Mouse (Mus musculus) naive thymus-derived CD4-positive, alpha-beta T cell, adult 2 months (primary cell): Measurements from ENCODE around the gene Rpl9.

Experiments used
- DNase-seq: peaks from one replicate; pipeline ENCODE4 v3.0.0-alpha.2; 2011; ENCODE audit warnings: low read depth

The Rpl9 gene

DNA sequence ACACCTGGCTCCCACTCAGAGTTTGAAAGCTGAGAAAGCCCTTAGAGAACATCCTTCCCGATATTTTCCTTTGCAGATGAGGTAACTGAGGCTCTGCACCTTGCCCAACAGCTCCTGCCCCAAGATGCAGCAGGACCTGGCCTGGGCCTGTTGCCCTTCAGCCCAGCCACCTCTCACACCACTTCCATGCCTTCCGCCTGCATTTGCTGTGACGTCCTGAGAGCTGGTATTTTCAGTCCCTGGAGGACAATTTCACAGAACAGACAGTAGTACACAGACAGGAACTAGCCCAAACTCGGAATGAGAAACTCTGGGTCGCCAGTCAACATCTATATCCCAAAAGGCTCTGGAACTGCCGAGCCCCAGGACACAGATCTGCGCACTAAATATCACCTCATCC lies 16.5 kb downstream of the Rpl9 start:
- DNase-seq, result no peak

DNA sequence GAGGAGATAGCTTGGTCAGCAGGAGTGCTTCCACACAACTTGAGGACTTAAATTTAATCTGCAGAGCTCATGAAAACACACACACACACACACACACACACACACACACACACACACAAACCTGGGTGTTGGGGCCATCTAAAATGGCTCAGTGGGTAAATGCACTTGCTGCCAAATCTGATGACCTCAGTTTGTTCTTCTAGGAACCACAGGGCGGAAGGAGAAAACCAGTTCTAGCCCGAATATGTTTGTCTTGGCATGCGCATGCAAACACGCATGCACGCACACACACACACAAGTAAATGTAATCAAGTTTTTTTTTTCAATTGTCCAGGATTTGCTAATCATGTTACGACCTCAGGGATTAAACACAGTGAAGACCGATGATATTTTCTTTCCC lies 19.7 kb downstream of the Rpl9 start:
- DNase-seq, result no peak

DNA sequence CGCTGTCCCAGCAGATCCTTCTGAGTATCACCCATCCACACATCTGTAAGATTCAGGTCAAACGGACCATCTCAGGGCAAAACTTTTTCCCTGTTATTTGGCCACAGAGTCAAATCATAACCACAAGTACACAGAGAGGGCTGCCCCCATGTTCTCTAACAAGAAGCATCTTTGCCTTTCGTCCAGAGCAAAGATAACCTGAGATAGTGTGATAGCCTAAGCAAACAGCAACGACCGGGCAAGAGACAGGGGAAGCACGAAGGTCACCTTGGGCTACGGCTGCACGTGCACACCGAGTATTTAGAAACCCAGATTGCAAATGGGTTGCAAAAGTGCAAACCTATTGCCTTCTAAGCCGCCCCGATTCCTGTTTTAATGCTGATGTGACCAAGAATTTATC lies 23.4 kb downstream of the Rpl9 start:
- no peak for DNase-seq

DNA sequence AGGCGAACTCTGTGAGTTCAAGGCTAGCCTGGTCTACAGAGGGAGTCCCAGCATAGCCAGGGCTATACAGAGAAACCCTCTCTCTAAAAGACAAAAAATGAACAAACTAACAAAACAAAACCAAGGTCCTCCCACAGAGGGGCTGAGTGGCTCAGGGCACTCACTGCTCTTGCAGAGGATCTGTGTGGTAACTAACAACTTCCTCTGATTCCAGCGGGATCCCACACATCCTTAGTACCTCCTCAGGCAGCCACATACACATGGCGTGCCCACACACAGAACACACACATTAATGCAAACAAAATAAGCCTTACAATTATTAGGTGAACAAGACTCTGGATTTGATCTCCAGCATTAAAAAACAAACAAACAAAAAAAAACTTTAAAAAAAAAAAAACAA lies 33.5 kb downstream of the Rpl9 start:
- DNase-seq, result no peak

DNA sequence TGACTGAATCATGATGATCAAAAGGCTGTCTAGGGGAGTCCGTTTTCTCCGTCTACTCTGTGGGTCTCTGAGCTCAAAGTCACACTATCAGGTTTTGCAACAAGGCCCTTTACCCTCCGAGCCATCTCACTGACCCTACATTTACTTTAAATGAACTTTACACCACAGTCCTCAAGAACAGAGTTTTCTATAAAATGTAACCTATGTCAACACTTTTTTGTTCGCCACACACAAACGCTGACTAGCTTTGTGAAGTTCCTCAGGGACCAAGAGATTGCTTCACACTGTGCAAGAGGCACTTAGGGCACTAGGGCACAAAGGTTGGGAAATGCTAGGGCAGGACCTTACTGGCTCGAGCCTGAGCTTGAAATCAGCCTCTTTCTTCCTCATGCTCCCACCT lies 34.4 kb downstream of the Rpl9 start:
- no peak for DNase-seq

DNA sequence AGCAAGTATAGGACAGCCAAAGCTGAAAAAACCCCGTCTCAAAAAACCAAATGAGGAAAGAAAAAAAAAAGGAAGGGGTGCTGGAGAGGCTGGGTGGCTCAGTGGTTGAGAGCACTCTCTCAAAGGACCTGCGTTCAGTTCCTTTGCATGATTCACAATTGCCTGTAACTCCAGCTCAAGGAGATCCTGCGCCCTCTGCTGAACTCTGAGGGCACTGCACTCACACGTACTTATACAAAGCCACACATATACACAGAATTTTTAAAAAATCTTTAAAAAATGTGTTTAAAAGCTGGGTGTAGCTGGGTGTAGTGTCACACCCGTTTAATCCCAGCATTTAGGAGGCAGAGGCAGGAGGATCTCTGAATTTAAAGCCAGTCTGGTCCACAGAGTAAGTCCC lies 36.3 kb downstream of the Rpl9 start:
- DNase-seq, result no peak

DNA sequence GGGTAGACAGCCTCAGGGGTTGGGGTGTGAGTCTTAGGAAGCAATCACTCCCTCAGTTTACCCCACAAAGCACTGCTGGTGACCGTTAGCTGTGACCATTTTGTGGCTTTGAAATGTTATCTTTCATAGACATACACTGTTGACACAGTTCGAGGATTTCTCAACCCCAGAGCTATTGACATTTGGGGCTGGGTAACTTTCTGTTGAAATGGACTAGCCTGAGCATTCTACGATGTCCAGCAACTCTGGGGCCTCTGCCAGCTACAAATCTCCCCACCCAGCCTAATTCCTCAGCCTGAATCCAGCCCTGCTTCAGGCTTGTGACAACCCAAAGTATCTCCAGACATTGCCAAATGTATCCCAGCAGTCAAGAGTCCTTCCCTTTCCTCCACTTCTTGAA lies 37.1 kb downstream of the Rpl9 start:
- DNase-seq, result no peak

DNA sequence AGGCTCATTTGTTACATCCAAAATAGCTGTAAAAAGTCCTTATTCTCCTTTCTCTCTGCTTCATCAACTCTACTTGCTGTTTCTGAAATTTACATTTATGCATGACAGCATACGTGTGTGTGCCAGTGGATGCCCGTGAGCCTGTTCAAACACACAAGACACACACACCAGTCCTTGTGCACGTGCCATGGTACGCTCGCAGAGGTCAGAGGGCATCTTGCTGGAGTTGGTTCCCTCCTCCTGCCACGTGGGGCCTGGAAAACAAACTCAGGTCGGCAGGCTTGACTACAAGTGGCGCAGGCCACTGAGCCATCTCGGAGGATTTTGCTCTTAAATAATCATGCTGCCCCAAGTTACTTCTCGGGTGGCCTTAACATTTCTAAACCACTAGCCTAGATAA lies 40.7 kb downstream of the Rpl9 start:
- no peak for DNase-seq

DNA sequence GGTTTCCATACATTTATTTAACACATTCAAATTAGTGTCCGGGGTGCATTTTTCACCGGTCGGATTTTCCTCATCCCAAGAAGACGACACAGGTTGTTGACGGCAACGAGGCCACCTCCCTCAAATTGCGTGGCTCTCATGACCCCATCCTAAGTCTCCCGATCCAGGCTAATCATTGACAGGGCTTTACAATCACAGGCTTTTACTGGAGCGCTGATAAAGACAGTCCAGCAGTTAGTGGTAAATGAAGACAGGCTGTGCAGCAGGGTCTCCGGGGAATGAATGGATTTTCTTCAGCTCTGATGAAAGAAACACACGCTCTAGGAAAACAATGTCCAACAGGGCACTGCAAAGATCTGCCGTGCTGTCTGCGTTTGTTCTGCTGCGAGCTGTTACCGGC lies 43.1 kb downstream of the Rpl9 start, which contains the start of gene Klb:
Klb (plus strand) TSS at position 147 of the 400 bp plus-strand sequence.
- no peak for DNase-seq

DNA sequence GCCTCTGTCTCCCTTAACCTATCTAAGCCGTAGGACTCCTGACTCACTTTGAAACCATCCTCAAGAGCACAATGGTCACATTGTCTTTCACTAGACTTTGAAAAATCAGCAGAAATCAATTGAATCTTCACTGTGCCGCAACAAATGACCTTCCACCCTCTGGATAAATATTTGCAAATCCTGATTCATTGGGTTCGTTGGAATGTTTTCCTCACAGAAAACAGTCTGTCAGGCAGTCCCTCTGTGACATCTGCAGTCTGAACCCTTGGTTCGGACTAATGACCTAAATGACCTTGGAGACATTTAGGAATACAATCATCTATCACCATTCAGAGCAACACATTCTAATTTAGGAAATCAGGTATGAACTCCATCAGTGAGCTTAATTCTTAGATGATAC lies 51.1 kb downstream of the Rpl9 start:
- no peak for DNase-seq

DNA sequence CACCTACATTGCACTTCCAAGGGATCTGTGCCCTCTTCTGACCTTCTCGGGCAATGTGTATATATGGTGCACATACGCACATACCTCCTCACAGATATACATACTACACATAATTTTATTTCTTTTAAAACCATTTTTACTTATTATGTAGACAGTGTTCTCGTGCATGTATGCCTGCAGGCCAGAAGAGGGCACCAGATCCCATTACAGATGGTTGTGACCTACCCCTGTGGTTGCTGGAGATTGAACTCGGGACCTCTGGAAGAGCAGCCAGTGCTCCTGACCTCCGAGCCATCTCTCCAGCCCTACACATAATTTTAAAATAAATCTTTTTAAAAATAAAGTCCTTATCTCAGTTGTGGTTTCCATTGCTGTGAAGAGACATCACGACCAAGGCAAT lies 52.9 kb downstream of the Rpl9 start:
- DNase-seq, result peak; percentile 23
